Mouse (Mus musculus): ENCODE results near the gene Cnih3. TPM values are rescaled to one million over a fixed set of nuclear protein-coding genes. Genes with fewer than 3 reads are reported as not detected.

Cnih3 gene
- polyA plus RNA-seq, 1 experiment, result 0.07 TPM

DNA sequence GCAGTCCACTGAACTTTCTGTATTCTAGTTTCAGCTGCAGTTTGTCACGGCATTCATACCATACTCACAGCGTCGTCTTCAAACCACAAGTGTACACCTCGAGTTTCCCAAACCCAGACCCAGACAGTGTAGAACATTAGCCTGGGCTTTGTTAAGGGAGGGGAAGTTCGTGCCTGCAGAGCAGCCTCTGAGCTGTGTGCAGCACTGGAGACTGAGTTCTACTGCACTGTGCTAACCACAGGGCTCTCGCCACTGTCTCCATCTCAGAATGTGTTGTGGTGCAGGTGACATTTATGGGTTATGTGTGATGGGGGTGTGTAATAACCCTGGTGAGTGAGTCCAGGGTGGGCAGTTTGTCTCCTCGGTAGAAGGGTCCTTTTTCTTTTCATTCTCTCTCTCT lies 104.5 kb downstream of the Cnih3 start:
- Histone ChIP-seq H3K27me3 (ENCODE audit: control insufficient read depth, insufficient read depth, insufficient read length) (no peaks in the 10 kb centered on the region), H3K4me3 (ENCODE audit: insufficient read depth, poor library complexity, severe bottlenecking) (no peak overlapping the region), H3K79me3 (ENCODE audit: low read depth) (no peaks in the 10 kb centered on the region), H3K79me2 (ENCODE audit: control insufficient read depth, insufficient read depth) (no peaks in the 10 kb centered on the region), H3K36me3 (ENCODE audit: control insufficient read depth, insufficient read depth) (no peaks in the 10 kb centered on the region), H3ac (ENCODE audit: control insufficient read depth, insufficient read length, low read depth) (no peak overlapping the region)
- TF ChIP-seq MYOD1 (IDR thresholded peaks at IDR 0.05; ENCODE audit: control insufficient read depth, insufficient read length, low read depth), result no peak

DNA sequence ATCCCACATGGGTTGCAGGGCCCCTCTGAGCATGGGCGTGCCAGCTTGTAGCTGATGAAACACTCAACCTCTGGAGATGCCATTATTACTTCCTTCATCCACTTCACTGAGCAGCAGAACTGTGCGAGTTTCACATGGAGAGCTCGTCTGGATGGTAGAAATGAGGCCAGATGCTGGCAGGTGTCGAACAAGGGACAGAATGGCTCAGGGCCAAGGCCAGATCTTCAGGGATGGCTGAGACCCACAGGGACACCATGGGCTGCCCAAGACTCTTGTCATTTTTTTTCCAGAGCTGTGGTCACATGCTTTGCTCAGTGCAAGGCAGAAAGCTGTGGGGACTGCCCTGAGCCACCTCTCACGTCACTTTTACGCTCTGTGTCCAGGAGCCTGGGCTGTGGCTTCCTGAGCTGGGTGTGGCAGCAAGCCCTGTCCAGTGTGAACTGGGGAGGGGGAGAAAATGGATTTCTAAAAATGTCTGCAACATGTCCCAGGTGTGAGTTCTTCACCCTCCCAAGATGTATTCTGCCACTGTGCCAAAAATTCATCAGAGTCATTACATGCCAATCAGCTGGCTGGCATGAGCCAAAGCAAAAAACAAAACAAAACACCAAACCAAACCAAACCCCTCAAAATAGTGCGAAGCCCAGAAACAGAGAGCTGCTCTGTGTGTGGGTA lies 107.1 kb downstream of the Cnih3 start:
- Histone ChIP-seq H3K27me3 (ENCODE audit: control insufficient read depth, insufficient read depth, insufficient read length) (no peaks in the 10 kb centered on the region), H3K79me3 (ENCODE audit: low read depth) (no peaks in the 10 kb centered on the region), H3K36me3 (ENCODE audit: control insufficient read depth, insufficient read depth) (no peaks in the 10 kb centered on the region), H3K4me3 (ENCODE audit: insufficient read depth, poor library complexity, severe bottlenecking) (no peak overlapping the region), H3K79me2 (ENCODE audit: control insufficient read depth, insufficient read depth) (no peaks in the 10 kb centered on the region), H3ac (ENCODE audit: control insufficient read depth, insufficient read length, low read depth) (no peak overlapping the region)
- no peak for TF ChIP-seq MYOG (IDR thresholded peaks at IDR 0.05; ENCODE audit: control insufficient read depth, extremely low read depth, insufficient read length)
- TF ChIP-seq MAX (IDR thresholded peaks at IDR 0.05), result no peak
- TF ChIP-seq CEBPB (IDR thresholded peaks at IDR 0.05; ENCODE audit: low read depth), result no peak
- TF ChIP-seq FOSL1 (IDR thresholded peaks at IDR 0.05; ENCODE audit: insufficient read depth, low read length, poor library complexity, severe bottlenecking), result no peak
- TF ChIP-seq USF1 (IDR thresholded peaks at IDR 0.05; ENCODE audit: low read depth), result no peak
- TF ChIP-seq MYOD1 (IDR thresholded peaks at IDR 0.05; ENCODE audit: control insufficient read depth, insufficient read length, low read depth), result no peak
- no peak for TF ChIP-seq CTCF (IDR thresholded peaks at IDR 0.05; ENCODE audit: control insufficient read depth, insufficient read depth, insufficient read length)

DNA sequence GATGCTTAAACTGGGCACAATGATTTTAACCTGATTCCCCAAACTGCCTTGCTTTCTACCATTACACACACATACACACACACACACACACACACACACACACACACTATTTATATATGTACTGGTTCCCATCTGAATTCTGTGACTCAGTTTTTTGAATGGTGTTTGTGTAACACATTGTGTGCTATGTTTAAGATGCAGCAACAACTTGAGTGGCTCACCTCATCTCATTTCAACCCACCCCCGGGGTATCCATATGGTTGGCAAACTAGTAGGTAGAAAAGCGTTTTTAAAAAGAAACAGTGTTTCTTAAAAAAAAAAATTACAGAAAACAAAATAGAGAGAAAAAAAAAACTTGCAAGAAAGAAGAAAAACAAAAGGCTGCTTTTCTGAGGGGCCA lies 107.9 kb downstream of the Cnih3 start:
- Histone ChIP-seq H3K79me2 (ENCODE audit: control insufficient read depth, insufficient read depth) (no peaks in the 10 kb centered on the region), H3ac (ENCODE audit: control insufficient read depth, insufficient read length, low read depth) (no peak overlapping the region), H3K4me3 (ENCODE audit: insufficient read depth, poor library complexity, severe bottlenecking) (no peak overlapping the region), H3K36me3 (ENCODE audit: control insufficient read depth, insufficient read depth) (no peaks in the 10 kb centered on the region), H3K79me3 (ENCODE audit: low read depth) (no peaks in the 10 kb centered on the region), H3K27me3 (ENCODE audit: control insufficient read depth, insufficient read depth, insufficient read length) (no peaks in the 10 kb centered on the region)
- TF ChIP-seq MAX (IDR thresholded peaks at IDR 0.05), result no peak
- no peak for TF ChIP-seq USF1 (IDR thresholded peaks at IDR 0.05; ENCODE audit: low read depth)
- TF ChIP-seq MYOG (IDR thresholded peaks at IDR 0.05; ENCODE audit: control insufficient read depth, extremely low read depth, insufficient read length), result no peak
- TF ChIP-seq FOSL1 (IDR thresholded peaks at IDR 0.05; ENCODE audit: insufficient read depth, low read length, poor library complexity, severe bottlenecking), result no peak
- no peak for TF ChIP-seq CTCF (IDR thresholded peaks at IDR 0.05; ENCODE audit: control insufficient read depth, insufficient read depth, insufficient read length)
- TF ChIP-seq CEBPB (IDR thresholded peaks at IDR 0.05; ENCODE audit: low read depth), result no peak
- TF ChIP-seq MYOD1 (IDR thresholded peaks at IDR 0.05; ENCODE audit: control insufficient read depth, insufficient read length, low read depth), result no peak

DNA sequence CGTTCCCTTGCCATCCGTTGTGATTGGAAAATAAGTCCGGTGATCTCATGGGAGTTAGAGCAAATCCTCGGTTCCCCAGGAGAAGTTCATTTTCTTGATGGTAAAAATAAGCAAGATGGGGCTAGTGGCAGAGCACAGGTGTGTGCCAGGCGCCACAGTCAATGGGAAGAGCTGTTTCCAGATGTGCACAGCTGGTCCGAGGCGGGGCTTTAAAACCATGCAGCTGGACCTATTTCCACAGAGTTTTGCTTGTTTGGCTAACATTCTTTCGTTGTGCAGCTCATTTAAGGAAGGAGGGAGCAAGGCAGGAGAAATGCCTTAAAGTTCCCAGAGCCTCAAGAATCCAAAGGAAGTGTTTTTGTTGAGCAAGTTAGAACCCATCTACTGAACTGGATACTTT lies 109.1 kb downstream of the Cnih3 start:
- Histone ChIP-seq H3K4me3 (ENCODE audit: insufficient read depth, poor library complexity, severe bottlenecking) (no peak overlapping the region), H3K27me3 (ENCODE audit: control insufficient read depth, insufficient read depth, insufficient read length) (no peaks in the 10 kb centered on the region), H3ac (ENCODE audit: control insufficient read depth, insufficient read length, low read depth) (no peak overlapping the region), H3K79me3 (ENCODE audit: low read depth) (no peaks in the 10 kb centered on the region), H3K36me3 (ENCODE audit: control insufficient read depth, insufficient read depth) (no peaks in the 10 kb centered on the region), H3K79me2 (ENCODE audit: control insufficient read depth, insufficient read depth) (no peaks in the 10 kb centered on the region)
- no peak for TF ChIP-seq MYOD1 (IDR thresholded peaks at IDR 0.05; ENCODE audit: control insufficient read depth, insufficient read length, low read depth)
- no peak for TF ChIP-seq MYOG (IDR thresholded peaks at IDR 0.05; ENCODE audit: control insufficient read depth, extremely low read depth, insufficient read length)
- TF ChIP-seq CTCF (IDR thresholded peaks at IDR 0.05; ENCODE audit: control insufficient read depth, insufficient read depth, insufficient read length), result no peak
- no peak for TF ChIP-seq CEBPB (IDR thresholded peaks at IDR 0.05; ENCODE audit: low read depth)
- TF ChIP-seq FOSL1 (IDR thresholded peaks at IDR 0.05; ENCODE audit: insufficient read depth, low read length, poor library complexity, severe bottlenecking), result no peak
- no peak for TF ChIP-seq USF1 (IDR thresholded peaks at IDR 0.05; ENCODE audit: low read depth)
- TF ChIP-seq MAX (IDR thresholded peaks at IDR 0.05), result no peak

DNA sequence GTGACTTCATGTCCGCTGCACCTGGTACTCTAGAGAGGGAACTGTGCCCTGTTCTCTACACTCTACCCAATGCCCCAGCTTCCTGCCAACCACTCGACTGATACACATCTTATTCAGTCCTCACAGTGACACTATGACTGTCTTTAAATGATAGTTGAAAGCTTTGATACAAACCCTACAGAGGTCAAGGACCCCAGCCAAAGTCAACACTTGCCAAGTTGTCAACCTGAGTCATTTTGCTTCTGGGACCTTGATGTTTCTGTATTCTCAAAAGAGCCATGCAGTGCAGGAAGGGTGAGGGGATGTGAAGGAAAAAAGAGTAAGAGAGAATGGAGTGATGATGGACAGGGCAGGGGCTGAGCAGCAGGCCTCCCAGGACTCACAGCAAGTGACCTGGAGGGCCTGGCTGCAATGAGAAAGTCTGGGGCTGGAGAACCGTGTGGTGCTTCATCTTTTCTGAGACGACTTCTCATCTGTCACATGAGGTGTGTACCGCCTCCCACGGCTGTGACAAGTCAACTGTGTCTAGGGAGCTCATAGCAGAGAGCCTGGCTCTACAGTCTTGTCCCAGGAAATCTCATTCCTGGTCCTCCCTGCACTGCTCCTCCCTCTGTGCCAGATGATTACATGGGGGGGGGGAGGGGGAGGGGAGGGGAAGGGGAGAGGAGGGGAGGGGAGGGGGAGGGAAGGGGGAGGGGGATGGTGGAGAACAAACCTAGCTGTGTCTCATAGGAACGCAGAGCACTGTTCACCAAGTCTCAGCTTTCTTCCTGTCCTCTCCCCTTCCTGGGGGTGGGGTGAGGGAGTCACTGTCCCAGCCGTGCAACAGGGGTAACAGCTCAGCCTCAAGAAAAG lies 109.8 kb downstream of the Cnih3 start:
- H3K79me3 ChIP-seq (ENCODE audit: low read depth), result no peaks in the 10 kb centered on the region
- no peaks in the 10 kb centered on the region for H3K27me3 ChIP-seq (ENCODE audit: control insufficient read depth, insufficient read depth, insufficient read length)
- TF ChIP-seq MYOD1 (IDR thresholded peaks at IDR 0.05; ENCODE audit: control insufficient read depth, insufficient read length, low read depth) (no peak), CEBPB (IDR thresholded peaks at IDR 0.05; ENCODE audit: low read depth) (no peak), MYOG (IDR thresholded peaks at IDR 0.05; ENCODE audit: control insufficient read depth, extremely low read depth, insufficient read length) (no peak), CTCF (IDR thresholded peaks at IDR 0.05; ENCODE audit: control insufficient read depth, insufficient read depth, insufficient read length) (no peak), USF1 (IDR thresholded peaks at IDR 0.05; ENCODE audit: low read depth) (no peak), FOSL1 (IDR thresholded peaks at IDR 0.05; ENCODE audit: insufficient read depth, low read length, poor library complexity, severe bottlenecking) (no peak), MAX (IDR thresholded peaks at IDR 0.05) (no peak)
- no peak overlapping the region for H3K4me3 ChIP-seq (ENCODE audit: insufficient read depth, poor library complexity, severe bottlenecking)
- no peak overlapping the region for H3ac ChIP-seq (ENCODE audit: control insufficient read depth, insufficient read length, low read depth)
- no peaks in the 10 kb centered on the region for H3K79me2 ChIP-seq (ENCODE audit: control insufficient read depth, insufficient read depth)
- no peaks in the 10 kb centered on the region for H3K36me3 ChIP-seq (ENCODE audit: control insufficient read depth, insufficient read depth)
